Mouse (Mus musculus): ENCODE measurements around the gene Crygc. TPM values are rescaled to one million over a fixed set of nuclear protein-coding genes. Genes with fewer than 3 reads are reported as not detected.
"Not testable (repeated sequence)": the region's sequence is repeated elsewhere in the genome, so short reads cannot be mapped to it uniquely, and the experiment has no call there.

The Crygc gene
- polyA plus RNA-seq, 1 experiment from 2014 or later, result not detected

GRCm38 (mm10) chr1:65103273-65103672 lies 29.8 kb upstream of the Crygc start, which contains the start of gene Cryga:
Cryga (minus strand) TSS chr1:65103373.
- Histone ChIP-seq H3K4me3 (no peak within 1 kb of the TSS), H3K27ac (replicated peaks) (no peak within 1 kb of the TSS), H3K4me1 (no peaks in the 10 kb centered on the region), H3K4me2 (replicated peaks) (no peak within 1 kb of the TSS), H3K9ac (replicated peaks) (no peak within 1 kb of the TSS), H3K36me3 (no peaks in the 10 kb centered on the region), H3K9me3 (no peaks in the 10 kb centered on the region), H3K27me3 (no peaks in the 10 kb centered on the region)
- ATAC-seq (ENCODE audit: low FRiP score, low read depth), result no peak
- WGBS, result 89% methylated on average over 11 of the region's 11 CpGs

- no peaks in the 10 kb centered on the region for H3K27me3 ChIP-seq
- no peak overlapping the region for H3K4me2 ChIP-seq (replicated peaks)
- no peak overlapping the region for H3K4me3 ChIP-seq
- no peak overlapping the region for H3K27ac ChIP-seq (replicated peaks)
- WGBS, result 88% methylated on average over 3 of the region's 3 CpGs
- H3K9ac ChIP-seq (replicated peaks), result no peak overlapping the region
- no peaks in the 10 kb centered on the region for H3K36me3 ChIP-seq
- ATAC-seq (ENCODE audit: low FRiP score, low read depth), result no peak
- no peaks in the 10 kb centered on the region for H3K4me1 ChIP-seq
- no peaks in the 10 kb centered on the region for H3K9me3 ChIP-seq
Measured at GRCm38 (mm10) chr1:65096953-65097352, 23.5 kb upstream of the Crygc start.

- Histone ChIP-seq H3K9ac (replicated peaks) (no peak overlapping the region), H3K36me3 (no peaks in the 10 kb centered on the region), H3K27ac (replicated peaks) (no peak overlapping the region), H3K4me3 (no peak overlapping the region), H3K4me1 (no peaks in the 10 kb centered on the region), H3K27me3 (no peaks in the 10 kb centered on the region), H3K9me3 (no peaks in the 10 kb centered on the region), H3K4me2 (replicated peaks) (no peak overlapping the region)
- ATAC-seq (ENCODE audit: low FRiP score, low read depth), result no peak
- WGBS, result 88% methylated on average over 3 of the region's 3 CpGs
Measured at GRCm38 (mm10) chr1:65091566-65091965, 18.1 kb upstream of the Crygc start.

- Histone ChIP-seq H3K9ac (replicated peaks) (no peak overlapping the region), H3K27ac (replicated peaks) (no peak overlapping the region), H3K27me3 (no peaks in the 10 kb centered on the region), H3K4me2 (replicated peaks) (no peak overlapping the region), H3K4me3 (no peak overlapping the region), H3K36me3 (no peaks in the 10 kb centered on the region), H3K9me3 (no peaks in the 10 kb centered on the region), H3K4me1 (no peaks in the 10 kb centered on the region)
- no peak for ATAC-seq (ENCODE audit: low FRiP score, low read depth)
- 84% methylated on average over 2 of the region's 2 CpGs for WGBS
Measured at GRCm38 (mm10) chr1:65090370-65090769, 16.9 kb upstream of the Crygc start.

DNA sequence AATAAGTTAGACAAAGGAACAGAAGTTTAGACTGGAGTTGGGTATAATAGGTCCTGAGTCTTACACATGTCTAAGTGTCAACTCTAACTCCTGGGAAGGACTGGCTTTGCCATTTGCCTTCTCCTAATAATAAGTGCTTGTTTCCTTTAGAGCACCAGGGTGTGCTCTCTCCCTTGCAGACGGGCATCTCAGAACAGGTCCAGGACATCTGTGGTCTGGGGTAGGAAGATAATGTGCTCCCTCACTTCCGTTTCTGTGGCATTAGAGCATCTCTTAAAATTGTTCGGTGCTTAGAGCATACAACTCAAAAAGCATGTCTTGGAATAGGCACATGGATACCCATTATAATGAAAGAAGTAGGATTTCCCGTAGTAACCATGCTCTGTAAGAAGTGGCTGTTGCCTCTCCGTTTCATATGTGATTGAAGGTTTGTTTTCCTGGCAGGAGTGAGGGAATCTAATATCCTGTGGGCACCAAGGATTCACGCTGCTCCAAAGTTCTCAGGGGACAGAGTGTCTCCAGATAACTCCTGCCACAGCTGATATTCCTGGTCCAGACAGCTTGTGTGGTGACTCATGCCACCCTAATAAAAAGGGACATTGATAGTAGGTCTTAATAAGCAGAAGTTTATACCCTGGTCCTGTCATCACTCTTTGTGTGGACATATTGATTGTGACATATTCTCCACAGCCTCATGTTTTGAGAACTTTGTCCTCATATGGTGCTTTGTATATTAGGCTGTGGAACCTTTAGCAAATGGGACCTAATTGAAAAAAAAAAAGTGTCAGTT lies 15.3 kb upstream of the Crygc start:
- H3K27me3 ChIP-seq, result no peaks in the 10 kb centered on the region
- no peaks in the 10 kb centered on the region for H3K4me1 ChIP-seq
- no peak overlapping the region for H3K9ac ChIP-seq (replicated peaks)
- H3K4me2 ChIP-seq (replicated peaks), result no peak overlapping the region
- H3K9me3 ChIP-seq, result no peaks in the 10 kb centered on the region
- H3K36me3 ChIP-seq, result no peaks in the 10 kb centered on the region
- H3K27ac ChIP-seq (replicated peaks), result no peak overlapping the region
- WGBS, result 83% methylated on average over 6 of the region's 6 CpGs
- no peak overlapping the region for H3K4me3 ChIP-seq
- ATAC-seq (ENCODE audit: low FRiP score, low read depth), result no peak

- H3K4me3 ChIP-seq, result no peak within 1 kb of the TSS
- 0 out of 2 replicates have a peak, but pooled peaks cover 2% of the 10 kb centered on the region for H3K4me1 ChIP-seq
- no peaks in the 10 kb centered on the region for H3K27me3 ChIP-seq
- WGBS, result 24% methylated on average over 7 of the region's 7 CpGs
- no peak within 1 kb of the TSS for H3K4me2 ChIP-seq (replicated peaks)
- H3K36me3 ChIP-seq, result no peaks in the 10 kb centered on the region
- ATAC-seq (ENCODE audit: low FRiP score, low read depth), result no peak
- no peaks in the 10 kb centered on the region for H3K9me3 ChIP-seq
- no peak within 1 kb of the TSS for H3K27ac ChIP-seq (replicated peaks)
- H3K9ac ChIP-seq (replicated peaks), result no peak within 1 kb of the TSS
Measured at GRCm38 (mm10) chr1:65082188-65082587, 8.7 kb upstream of the Crygc start, which contains the start of gene Crygb. Crygb (minus strand) TSS chr1:65082288.

DNA sequence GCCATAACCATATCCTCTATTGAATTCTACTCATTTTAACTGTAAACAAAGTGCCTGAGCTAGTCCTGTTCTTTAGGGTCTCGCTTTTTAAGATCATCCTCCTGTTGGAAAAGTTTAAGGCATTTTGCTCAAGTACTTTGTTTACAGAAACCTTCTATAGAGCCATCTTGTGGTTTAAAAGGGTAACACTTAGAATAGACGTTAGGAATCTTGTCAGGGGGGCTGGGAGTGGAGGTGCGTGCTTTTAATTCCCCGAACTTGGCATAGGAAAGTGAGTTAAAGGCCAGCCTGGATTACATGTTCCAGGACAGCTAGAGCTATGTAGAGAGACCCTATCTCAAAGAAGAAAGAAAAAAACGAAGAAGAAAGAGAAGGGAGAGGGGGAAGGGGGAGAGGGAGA lies 2.1 kb upstream of the Crygc start:
- no peak overlapping the region for H3K27ac ChIP-seq (replicated peaks)
- no peak overlapping the region for H3K4me3 ChIP-seq
- no peak for ATAC-seq (ENCODE audit: low FRiP score, low read depth)
- H3K4me1 ChIP-seq, result no peaks in the 10 kb centered on the region
- H3K4me2 ChIP-seq (replicated peaks), result no peak overlapping the region
- no peaks in the 10 kb centered on the region for H3K27me3 ChIP-seq
- WGBS, result 25% methylated on average over 5 of the region's 5 CpGs
- H3K9ac ChIP-seq (replicated peaks), result no peak overlapping the region
- H3K9me3 ChIP-seq, result no peaks in the 10 kb centered on the region
- no peaks in the 10 kb centered on the region for H3K36me3 ChIP-seq

DNA sequence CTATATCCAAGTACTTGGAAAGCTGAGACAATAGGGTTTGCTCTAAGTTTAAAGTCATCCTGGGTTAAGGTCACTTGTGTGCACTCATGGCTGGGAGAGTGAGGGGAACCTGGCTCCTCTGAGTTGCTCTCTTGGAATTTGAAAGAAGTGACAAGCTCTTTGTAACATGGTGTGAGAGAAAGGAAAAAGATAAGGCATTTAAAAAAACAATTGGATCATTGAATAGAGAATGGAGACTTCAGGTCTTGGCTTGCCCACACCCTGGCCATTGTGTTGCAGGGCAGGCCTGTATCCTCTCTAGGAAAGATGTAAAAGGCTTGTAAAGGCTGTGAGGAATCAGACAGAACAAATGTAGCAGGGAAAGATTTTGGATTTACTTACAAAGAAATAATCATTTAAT lies 5.6 kb downstream of the Crygc start:
- Histone ChIP-seq H3K4me1 (no peaks in the 10 kb centered on the region), H3K4me3 (no peak overlapping the region), H3K9me3 (no peaks in the 10 kb centered on the region), H3K27ac (replicated peaks) (no peak overlapping the region), H3K36me3 (no peaks in the 10 kb centered on the region), H3K9ac (replicated peaks) (no peak overlapping the region), H3K27me3 (no peaks in the 10 kb centered on the region), H3K4me2 (replicated peaks) (no peak overlapping the region)
- ATAC-seq (ENCODE audit: low FRiP score, low read depth), result no peak

DNA sequence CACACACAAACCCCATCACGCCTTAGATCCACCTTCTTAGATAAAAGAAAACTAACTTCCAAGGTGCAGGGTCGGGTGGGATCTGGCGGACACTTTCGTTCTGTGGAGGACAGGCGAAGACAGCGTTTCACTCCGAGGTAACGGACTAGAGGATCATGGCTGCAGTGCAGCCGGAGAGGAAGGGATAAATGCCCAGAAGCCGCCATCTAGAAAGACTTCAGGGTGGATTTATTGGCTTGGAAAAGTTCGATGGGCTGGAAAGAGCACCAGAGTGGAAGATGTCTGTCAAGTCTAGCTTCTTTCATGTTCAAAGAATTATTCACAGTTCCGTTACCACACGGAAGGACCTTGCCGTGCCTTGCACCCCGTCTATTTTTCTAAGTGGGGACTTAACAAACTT lies 9.3 kb downstream of the Crygc start:
- Histone ChIP-seq H3K4me3 (no peak overlapping the region), H3K27me3 (no peaks in the 10 kb centered on the region), H3K27ac (replicated peaks) (no peak overlapping the region), H3K36me3 (no peaks in the 10 kb centered on the region), H3K4me1 (no peaks in the 10 kb centered on the region), H3K9ac (replicated peaks) (no peak overlapping the region), H3K4me2 (replicated peaks) (no peak overlapping the region), H3K9me3 (no peaks in the 10 kb centered on the region)
- no peak for ATAC-seq (ENCODE audit: low FRiP score, low read depth)
- 86% methylated on average over 15 of the region's 15 CpGs for WGBS

- H3K27me3 ChIP-seq, result no peaks in the 10 kb centered on the region
- H3K4me1 ChIP-seq, result no peaks in the 10 kb centered on the region
- 75% methylated on average over 8 of the region's 8 CpGs for WGBS
- no peaks in the 10 kb centered on the region for H3K36me3 ChIP-seq
- ATAC-seq (ENCODE audit: low FRiP score, low read depth), result no peak
- no peak within 1 kb of the TSS for H3K4me2 ChIP-seq (replicated peaks)
- no peaks in the 10 kb centered on the region for H3K9me3 ChIP-seq
- no peak within 1 kb of the TSS for H3K9ac ChIP-seq (replicated peaks)
- no peak within 1 kb of the TSS for H3K4me3 ChIP-seq
- H3K27ac ChIP-seq (replicated peaks), result no peak within 1 kb of the TSS
Measured at GRCm38 (mm10) chr1:65063352-65063751, 10.1 kb downstream of the Crygc start, which contains the start of gene Crygd. Crygd (minus strand) TSS chr1:65063452.

GRCm38 (mm10) chr1:65052140-65052539 lies 21.3 kb downstream of the Crygc start:
- no peak for ATAC-seq (ENCODE audit: low FRiP score, low read depth)
- H3K9me3 ChIP-seq, result no peaks in the 10 kb centered on the region
- no peaks in the 10 kb centered on the region for H3K36me3 ChIP-seq
- no peak overlapping the region for H3K4me3 ChIP-seq
- 37% methylated on average over 2 of the region's 2 CpGs for WGBS
- no peak overlapping the region for H3K4me2 ChIP-seq (replicated peaks)
- no peak overlapping the region for H3K9ac ChIP-seq (replicated peaks)
- H3K4me1 ChIP-seq, result 0 out of 2 replicates have a peak, but pooled peaks cover 3% of the 10 kb centered on the region
- no peaks in the 10 kb centered on the region for H3K27me3 ChIP-seq
- no peak overlapping the region for H3K27ac ChIP-seq (replicated peaks)

DNA sequence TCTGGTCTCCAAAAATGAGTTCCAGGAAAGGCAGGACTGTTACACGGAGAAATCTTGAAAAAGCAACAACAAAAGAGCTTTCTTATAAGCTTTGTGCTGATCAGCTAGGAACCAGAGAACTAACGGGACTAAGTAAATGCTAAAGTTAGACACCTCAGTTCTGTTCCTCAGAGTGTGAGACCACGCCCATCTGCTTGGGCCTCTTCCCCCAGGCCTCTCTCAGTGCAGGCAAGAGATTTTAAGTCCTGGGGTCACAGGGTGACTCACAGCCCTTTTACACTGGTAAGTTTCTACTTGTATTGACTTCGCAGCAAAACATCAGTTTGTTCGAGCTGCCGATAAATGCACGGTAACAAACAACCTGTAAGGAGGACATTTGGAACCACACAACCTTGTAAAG lies 21.8 kb downstream of the Crygc start:
- WGBS, result 67% methylated on average over 7 of the region's 7 CpGs
- Histone ChIP-seq H3K4me1 (0 out of 2 replicates have a peak, but pooled peaks cover 3% of the 10 kb centered on the region), H3K27me3 (no peaks in the 10 kb centered on the region), H3K4me3 (no peak overlapping the region), H3K36me3 (no peaks in the 10 kb centered on the region), H3K9ac (replicated peaks) (no peak overlapping the region), H3K9me3 (no peaks in the 10 kb centered on the region), H3K27ac (replicated peaks) (no peak overlapping the region), H3K4me2 (replicated peaks) (no peak overlapping the region)
- no peak for ATAC-seq (ENCODE audit: low FRiP score, low read depth)

- H3K9ac ChIP-seq (replicated peaks); H3K9me3 ChIP-seq; ATAC-seq (ENCODE audit: low FRiP score, low read depth); H3K27me3 ChIP-seq; H3K4me1 ChIP-seq; H3K4me3 ChIP-seq; H3K27ac ChIP-seq (replicated peaks); H3K36me3 ChIP-seq; H3K4me2 ChIP-seq (replicated peaks): not testable (repeated sequence)
- WGBS, result 43% methylated on average over 8 of the region's 12 CpGs
Measured at GRCm38 (mm10) chr1:65050952-65051351, 22.5 kb downstream of the Crygc start, which contains the start of gene Cryge. Cryge (minus strand) TSS chr1:65051149.
